Mouse (Mus musculus) olfactory bulb, adult 2 months (tissue): ENCODE results near the gene H1foo.

Experiments
- CTCF ChIP-seq: fragments of 200-500 bp; IDR thresholded peaks from 2 replicates; pipeline ENCODE4 v1.5.1; 2012; ENCODE audit warnings: low read depth, mild to moderate bottlenecking, low read length, moderate library complexity; ENCODE audit not compliant: insufficient read depth
- POLR2A ChIP-seq: fragments of 200-500 bp; IDR thresholded peaks from 2 replicates; pipeline ENCODE4 v1.6.1; 2012; ENCODE audit warnings: mild to moderate bottlenecking, low read depth, low read length, moderate library complexity; ENCODE audit not compliant: insufficient read depth

- TF ChIP-seq CTCF (no peak), POLR2A (no peak)
Measured at GRCm38 (mm10) chr6:115902545-115902944, 42.2 kb upstream of the H1foo start.
